Mouse (Mus musculus) A20 (cell line): ENCODE data around the gene Creb5.
A peak's percentile ranks its signal among the peaks of the same experiment; 100 is the strongest.

Experiments used
- DNase-seq: peaks from one replicate; pipeline ENCODE4 v3.0.0-alpha.2; 2011; ENCODE audit warnings: low read depth, low spot score

Creb5 gene

DNA sequence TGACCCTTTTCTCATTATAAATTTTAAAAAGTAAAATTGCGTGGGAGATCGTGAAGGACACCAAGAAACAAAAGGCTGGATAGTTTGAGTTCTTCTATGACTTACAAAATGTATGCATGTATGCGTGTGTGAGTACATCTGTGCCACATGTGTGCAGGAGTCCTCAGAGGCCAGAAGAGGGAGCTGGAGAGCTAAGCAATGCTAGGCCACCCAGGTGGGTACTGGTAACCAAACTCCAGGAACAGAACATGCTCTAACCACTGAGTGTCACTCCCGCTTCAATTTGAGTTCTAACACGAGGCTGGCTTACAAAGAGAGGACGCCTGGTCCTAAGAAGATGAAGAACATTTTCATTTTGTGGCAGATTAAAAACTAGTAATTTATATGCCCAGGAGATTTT lies 203.8 kb downstream of the Creb5 start:
- DNase-seq = peak; percentile 6

DNA sequence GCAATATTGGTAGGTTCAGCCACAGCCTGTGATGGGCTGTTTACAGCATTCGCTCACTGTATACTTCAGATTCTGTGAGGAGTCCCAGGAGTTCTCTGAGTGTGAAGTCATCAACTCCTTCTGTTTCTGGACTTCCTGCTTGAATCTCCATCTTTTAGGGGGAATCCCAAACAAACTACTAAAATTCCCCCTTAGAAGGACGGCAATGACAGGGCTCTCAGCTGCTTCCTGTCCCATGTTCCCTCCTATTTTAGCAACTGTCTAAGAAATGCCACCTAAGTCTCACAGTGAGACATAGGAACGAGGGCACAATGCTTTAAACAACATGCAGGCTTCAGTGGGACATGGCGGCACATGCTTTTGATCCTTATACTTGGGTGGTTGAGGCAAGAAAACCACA lies 204.3 kb downstream of the Creb5 start:
- DNase-seq = no peak

DNA sequence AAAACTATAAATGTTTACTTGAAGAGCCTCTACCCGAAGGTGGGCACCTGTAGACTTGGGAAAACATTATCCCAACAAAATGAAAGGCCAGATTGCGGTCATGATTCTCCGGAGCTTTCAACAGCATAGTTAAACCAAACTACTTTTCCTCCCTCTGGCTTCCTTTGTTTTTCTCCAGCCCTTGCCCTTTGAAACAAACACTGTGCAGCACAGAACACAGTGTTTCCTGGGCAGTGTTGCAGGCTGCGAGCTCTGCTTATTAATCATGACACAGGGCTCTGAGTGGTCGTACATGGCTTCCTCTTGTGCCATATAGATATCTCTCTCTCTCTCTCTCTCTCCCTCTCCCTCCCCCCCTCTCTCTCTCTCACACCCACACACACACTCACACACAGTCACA lies 206.8 kb downstream of the Creb5 start:
- no peak for DNase-seq

DNA sequence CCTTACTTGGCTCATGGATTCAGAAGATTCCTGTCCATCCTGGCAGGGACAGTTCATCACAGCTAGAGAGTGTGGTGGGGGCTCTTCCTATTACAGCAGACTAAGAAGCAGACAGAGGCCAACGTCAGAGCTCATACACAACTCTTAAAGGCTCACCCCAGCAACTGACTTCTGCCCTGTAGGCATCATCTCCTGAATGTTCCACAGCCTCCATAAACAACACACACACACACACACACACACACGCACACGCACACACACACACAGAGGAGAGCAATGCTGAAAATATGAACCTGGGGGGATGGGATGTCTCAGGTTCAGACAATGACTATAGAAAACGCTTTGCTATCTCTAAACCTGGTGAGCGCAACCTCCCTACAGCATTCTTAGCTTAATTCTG lies 208.6 kb downstream of the Creb5 start:
- no peak for DNase-seq

DNA sequence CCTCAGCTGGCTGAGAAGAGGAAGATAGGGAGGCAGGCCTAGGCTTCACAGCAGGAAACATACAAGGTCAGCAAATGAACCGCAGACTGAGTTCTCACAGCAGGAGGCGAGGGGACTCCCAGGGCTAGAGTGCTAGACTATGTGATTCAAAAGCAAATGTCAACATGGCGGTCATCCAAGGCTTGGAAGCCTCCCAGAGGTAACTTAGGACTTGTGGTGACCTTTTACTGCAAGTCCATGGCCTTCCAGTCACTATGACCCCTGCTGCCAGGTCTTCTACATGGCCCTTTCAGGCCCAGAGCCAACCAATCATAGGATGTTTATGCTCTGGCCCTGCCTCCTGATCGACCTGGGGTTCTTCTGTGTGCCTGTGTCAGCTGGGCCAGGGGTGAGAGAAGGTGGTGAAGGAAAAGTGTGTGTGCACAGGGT lies 209.3 kb downstream of the Creb5 start:
- DNase-seq = no peak

DNA sequence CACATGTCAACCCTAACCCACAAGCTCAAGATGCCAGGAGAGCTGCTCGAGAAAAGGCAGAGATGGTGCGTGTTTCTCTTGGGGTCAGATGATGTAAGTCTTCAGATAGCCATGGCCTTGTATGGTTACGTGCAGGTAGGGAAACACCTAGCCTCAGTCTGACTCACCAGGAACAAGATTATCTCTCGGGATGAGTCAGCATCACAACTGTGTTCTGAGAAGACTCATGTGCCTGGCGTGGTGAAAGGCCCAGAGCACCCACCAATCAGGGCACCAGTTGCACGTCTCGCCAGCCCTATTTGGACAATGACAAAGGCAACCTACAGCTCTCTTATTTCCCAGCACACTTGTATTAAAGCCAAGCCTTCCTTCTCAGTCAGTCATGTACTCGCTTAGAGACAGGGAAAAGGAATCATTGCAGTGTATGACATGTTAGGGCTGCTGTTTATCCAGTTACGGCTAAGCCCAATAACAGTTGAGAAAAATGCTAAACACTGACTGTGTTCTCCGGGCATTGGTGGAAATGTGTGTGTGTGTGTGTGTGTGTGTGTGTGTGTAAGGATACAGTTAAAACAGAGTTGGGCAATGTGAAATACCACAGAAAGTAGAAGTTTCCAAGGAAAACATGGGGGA lies 210.9 kb downstream of the Creb5 start:
- peak; percentile 4 for DNase-seq

DNA sequence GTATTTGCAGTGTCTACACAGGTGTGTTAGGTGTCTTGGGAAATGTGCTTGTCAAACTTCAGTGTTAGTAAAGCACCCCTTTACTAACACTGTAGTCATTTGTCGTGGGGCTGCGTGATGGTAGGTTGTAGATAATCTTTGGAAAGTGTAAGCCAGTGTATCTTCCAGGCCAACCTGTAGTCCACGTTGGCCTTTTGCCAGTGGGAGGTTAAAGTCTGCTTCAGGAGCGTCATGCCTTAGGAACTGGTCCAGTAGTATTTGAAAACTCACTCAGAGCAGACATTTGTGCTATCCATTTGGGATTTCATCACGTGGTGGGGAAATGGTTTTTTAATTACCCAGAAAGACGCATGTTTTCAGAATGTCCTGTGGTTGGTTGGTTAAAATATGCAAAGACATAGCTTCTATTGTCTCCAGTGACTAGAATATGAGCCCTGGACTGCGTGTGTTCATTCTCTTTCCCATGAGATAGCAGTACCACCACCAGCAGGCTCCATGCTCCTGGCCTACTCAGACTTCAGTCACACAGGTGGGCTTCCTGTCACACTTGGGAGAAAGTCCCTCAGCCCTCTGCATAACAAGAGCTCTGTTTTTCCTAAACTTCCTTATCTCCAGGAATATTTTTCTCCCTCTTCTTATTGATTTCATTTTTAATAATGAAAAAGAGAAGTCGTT lies 212.7 kb downstream of the Creb5 start:
- DNase-seq = no peak

DNA sequence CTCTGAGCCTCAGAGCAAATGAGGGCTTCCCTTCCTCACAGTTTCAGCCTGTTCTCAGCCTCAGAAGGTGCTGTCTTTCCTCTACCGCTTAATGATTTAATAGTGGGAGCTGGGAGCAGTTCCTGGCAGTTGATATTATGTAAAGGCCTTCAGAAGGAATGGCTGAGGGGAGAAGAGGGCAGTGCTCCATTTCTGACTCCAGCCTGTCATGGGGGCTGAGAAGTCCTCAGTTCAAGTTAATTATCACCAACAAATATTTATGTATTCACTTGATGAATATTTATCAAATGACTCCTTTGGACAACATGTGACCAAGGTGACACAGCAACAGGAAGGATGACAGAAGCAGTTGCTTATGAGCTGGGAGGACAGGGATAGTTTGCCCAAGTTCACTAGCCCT lies 214.2 kb downstream of the Creb5 start:
- DNase-seq = no peak

DNA sequence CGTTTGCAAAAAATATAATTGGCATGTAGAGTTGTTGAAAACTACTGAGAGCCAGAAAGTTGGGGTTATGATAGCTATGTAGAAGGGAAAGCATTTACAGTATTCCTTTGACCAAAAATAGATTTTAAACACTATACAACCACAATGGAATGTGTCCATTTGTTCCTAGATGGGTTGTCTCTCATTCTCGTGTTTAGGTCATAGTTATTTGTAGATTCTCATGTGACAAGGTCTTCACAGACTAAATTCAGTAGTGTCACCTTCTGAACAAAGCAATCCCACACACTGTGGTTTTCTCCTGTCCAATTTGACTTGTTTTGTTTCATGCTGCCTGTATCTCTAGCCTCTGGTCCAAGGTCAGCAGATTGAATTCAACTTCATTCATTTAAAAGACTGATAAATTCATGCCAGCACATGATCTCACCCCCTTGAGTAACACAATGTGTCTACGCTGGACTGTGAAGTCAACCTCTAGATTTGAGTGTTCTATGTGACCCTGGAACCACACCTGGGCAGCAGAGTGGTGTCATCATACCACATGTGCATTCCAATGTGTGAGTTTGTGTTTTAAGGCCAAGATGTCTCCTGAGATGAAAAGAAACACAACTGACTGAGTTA lies 220.0 kb downstream of the Creb5 start:
- no peak for DNase-seq

DNA sequence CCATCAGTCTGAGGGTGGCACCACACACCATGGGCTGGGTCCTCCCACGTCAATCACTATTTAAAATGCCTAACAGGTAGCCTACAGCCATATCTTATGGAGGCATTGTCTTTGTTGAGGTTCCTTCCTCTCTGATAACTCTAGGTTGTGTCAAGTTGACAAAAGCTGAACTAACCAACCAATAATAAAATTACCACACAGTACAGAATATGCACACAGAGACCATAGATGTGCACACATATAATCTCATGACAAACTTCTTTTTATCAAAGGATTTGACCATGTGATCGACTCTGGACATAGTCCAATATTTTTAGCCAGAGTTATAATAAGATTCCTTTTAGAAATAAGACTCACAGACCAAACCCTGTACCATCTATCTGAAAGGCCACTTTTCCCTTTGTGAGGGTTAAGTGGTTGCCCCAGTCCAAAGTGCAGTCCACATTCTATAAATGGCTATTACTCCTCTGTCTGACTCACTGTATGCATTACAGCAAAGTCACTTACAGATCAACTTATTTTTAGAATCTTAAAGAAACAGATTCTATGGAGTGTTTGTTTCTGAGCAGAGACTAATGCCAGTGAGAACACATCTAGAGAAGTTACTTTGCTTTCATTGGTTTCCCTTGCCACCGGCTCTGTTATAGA lies 221.9 kb downstream of the Creb5 start:
- no peak for DNase-seq

DNA sequence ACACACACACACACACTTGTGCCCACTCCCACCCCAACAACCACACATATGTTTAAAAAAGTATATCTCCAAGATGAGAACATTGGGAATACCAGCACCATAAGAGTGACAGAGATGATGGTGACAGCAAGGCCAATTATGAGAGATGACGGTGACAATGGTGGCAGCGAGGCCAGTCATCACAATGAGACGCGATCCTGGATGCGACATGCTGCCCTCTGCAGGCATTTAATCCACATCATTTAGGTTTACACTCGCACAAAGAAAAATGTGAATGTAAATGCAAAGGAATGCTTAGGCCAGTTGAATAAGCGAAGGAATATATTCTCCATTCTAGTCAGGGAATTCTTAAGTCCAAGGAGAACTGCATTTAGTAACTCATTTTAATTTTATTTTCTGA lies 222.9 kb downstream of the Creb5 start:
- no peak for DNase-seq

DNA sequence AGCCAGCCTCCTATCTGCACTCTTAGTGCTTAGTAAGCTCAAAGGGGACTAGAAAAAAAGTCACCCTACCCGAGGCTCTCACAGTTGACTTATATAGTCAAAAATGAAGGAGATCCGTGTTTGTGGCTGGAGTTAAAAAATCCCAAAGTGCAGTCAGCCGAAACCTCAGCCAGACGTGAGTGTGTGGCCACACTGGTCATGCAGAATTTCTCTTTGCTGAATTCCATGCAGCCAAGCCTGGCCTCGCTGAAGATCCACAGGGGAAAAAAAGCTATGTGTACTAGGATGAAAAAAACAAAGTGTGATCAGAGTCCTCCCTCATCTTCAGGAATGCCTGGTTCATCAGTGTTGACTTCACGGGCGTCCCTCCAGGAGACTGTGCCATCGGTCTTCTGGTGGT lies 225.2 kb downstream of the Creb5 start:
- no peak for DNase-seq

DNA sequence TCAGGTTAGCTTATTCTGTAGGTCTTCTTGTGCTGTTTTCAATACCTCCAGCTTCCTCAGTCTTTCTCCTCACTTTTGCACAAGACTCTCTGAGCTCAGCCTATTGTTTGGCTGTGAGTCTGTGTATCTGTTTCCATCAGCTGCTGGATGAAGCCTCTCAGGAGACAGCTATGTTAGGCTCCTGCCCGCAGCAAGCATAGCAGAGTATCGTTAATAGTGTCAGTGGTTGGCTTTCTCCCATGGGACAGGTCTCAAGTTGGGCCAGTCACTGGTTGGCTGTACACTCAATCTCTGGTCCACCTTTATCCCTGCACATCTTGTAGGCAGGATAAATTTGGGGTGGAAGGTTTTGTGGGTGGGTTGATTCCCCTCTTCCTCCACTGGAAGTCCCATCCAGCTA lies 226.3 kb downstream of the Creb5 start:
- no peak for DNase-seq

DNA sequence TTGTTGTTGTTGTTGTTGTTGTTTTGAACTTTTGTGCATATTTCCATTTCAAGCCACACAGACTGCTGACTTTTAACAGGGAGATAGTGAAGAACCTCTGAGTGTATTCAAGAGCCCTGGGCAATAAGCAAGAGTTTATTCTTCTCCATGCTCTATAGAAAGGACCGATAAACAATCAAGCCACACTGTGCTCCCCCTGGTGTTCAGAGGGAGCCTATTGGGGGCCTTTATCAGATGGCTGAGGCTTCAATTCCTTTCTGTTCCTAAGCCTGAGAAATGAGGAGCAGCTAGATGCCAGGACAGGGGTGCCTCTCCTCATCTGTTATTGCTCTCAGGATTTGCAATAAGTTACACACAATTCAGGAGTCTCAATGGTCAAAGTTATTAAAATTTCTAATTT lies 227.8 kb downstream of the Creb5 start:
- no peak for DNase-seq

DNA sequence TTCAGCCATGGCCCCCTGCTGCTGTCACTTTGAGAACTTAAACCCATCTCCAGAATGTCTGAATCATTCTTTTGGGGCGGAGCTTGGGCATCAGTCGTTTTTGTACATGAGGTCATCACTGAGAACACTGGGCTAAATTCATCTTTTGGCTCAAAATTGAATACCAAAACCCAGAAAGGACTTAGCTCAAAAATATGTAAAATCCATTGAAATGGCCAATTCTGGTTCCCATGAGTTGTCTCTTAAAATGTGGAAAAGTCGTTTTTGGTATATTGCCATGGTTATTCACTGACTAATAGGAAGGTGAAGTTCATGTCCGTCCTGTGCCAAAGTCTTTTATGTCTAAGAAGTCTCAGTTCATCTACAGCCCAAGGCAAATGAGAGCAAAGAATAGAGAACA lies 228.5 kb downstream of the Creb5 start:
- no peak for DNase-seq

DNA sequence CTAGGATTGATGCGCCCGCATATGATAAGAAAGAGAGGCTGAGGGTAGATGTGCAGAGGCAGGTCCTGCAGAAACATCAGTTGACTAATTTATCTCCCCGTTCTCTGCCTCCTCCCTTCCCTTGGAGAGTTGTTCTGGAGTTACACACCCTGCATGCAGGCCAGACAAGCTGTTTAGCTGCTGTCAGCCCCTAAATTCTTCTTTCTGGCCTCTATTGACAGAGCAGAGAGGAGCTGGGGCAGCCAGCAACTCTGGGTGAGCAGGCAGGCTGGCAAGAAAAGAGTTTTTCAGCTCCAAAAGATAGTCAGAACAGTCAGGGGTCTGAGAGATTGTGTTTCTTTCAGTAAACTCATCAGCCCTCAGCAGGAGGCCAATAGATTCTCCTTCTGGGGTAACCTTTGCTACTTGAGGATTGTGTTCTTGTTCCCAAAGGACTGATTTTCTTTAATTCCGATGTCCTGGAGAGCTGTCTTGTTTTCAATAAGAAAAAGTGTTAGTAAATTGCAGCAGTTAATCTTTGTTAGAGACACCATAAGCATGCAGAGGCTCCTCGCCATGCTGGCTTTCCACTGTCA lies 230.4 kb downstream of the Creb5 start:
- DNase-seq = no peak

DNA sequence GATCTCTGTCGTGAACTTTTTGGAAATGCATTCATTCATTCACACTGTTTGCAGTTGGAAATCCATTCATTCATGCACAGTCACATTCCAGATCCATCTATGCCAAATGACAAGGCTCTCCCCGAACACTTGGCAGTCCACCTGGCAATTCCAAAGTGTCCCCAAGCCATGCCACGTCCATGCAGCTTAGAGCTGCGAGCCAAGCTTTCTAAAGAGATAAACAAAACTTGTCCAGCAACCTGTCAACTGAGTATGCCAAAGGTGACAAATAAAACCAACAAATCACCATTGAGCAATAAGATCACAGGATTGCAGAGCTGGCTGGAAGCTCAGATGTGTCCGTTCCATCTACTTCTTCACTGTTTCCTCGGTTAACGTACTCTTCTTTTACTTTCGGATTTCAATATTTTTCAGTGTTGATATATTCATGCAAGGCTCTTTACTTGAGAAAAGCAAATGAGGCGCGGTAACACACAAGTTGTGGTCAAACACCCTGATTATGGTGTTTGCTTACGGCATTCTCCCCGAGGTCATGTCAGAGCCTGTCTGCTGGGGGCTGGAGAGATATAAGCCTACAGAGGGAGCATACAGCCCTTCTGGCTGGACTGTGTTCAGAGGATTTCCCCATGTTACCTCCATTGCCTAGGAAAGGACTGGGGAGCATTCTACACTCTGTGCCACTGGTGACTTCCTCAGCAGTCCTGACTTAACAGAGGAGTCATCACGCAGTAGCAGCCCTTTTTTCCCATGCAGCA lies 236.8 kb downstream of the Creb5 start:
- DNase-seq = no peak

DNA sequence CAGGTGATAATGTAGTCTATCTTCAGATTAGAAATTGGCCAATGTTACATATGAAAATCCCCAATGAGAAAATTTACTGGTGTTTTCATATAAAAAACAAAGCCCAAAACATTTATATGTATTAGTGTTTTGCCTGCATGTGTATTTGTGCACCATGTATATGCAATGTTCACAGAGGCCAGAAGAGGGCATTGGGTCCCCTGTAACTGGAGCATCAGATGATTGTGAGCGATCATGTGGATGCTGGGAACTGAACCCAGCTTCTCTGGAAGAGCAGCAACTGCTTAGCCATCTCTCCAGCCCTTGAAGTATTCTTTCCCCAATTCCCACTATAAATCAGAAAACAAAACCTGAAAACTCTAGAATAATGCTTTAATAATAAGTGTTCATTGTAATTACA lies 239.4 kb downstream of the Creb5 start:
- DNase-seq = no peak

DNA sequence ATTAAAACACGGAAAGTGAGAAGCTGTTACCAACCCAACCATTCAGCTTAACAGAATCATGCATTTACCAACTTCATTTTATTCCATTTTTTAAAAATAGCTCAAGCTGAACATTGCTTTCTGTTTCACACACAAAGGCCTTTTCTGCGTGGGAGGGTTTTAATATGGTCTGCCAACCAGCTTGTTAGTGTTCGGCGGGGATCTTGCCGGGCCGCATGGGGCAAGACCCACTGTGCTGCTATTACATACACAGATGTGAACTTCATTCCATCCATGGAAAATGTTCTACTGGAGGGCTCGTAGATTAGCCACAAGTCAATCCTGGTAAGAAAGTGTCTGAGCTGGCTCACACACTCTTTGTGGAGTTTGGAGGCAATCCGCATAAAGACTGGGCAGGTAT lies 243.7 kb downstream of the Creb5 start:
- no peak for DNase-seq

DNA sequence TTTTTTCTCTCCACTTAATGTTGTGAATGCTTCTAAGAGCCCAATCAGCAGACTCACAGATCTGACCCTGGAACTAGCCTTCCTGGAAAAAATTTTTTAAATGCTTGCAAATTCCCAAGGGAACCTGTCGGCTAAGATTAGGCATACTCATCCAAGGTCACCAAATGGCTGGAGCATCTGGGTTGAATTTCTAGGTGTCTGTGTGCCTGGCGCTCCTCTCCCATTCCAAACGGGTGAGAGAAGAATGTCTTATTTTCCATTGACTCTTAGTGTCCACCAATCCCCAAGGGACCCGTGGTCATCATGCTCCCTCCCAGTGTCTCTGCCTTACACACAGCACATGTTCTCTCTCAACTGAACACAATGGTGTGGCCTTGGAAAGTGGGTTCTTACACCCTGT lies 244.4 kb downstream of the Creb5 start:
- no peak for DNase-seq

DNA sequence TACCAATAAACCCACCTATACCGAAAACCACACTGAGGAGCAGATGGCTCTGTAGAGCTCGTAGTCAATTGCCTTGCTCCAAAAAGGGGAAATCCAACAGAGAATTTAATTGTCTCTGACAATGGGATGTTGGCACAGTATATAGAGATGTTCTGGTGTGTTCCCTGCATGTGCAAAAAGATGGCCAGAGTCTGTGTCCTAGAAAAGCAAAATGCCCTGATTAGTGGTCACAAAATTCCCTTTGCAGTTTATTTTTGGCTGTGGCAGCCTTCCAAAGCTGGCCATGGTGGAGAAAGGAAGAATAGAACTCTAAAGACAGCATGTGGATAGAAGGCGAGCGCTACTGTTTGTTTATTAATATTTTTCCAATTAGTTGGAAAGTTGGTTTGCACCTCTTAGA lies 250.5 kb downstream of the Creb5 start:
- DNase-seq = no peak

DNA sequence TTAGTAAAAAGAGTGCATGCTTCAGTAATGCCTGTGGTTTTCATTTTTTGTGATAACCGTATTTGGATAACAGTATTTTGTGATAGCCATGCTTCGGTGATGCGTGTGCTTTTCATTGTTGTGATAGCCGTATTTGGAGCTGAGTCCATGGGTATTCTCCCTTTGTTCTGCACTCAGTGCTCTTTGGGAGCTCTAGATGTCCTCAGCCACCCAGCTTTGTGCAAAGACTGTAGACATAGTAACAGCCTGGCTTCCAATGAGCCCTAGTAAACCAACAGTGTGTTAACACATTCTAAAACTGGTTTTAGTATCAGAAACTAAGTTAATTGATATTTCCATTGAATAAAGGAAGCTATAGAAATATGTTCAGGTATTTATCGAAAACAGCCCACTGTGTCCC lies 254.7 kb downstream of the Creb5 start:
- DNase-seq = no peak
